Mouse (Mus musculus) forebrain, embryonic 14.5 days (tissue): Measurements from ENCODE around the gene Pptc7. TPM values are rescaled to one million over a fixed set of nuclear protein-coding genes. Genes with fewer than 3 reads are reported as not detected.

Source experiments
- ATAC-seq: fragments of 200-750 bp; cut with Nextera tagmentation; 2 replicates; pipeline ENCODE4 v1.8.0; 2017; ENCODE audit warnings: mild to moderate bottlenecking, moderate library complexity
- DNase-seq: peaks from one replicate; pipeline ENCODE4 v3.0.0-alpha.2; 2015; ENCODE audit warnings: low spot score
- H3K27ac ChIP-seq: fragments of 300-500 bp; sonication (generic); 2 replicates; pipeline ENCODE4 v1.5.1; 2014; ENCODE audit warnings: low read depth, mild to moderate bottlenecking, control low read depth, low read length, moderate library complexity
- H3K27me3 ChIP-seq: fragments of 300-500 bp; sonication (generic); replicated peaks from 2 replicates; pipeline ENCODE4 v1.6.1; 2014; ENCODE audit warnings: low read length, control low read depth, mixed read lengths; ENCODE audit not compliant: control insufficient read depth, insufficient read depth
- H3K36me3 ChIP-seq: fragments of 300-500 bp; sonication (generic); 2 replicates; pipeline ENCODE4 v1.6.1; 2014; ENCODE audit warnings: low read length, control low read depth; ENCODE audit not compliant: control insufficient read depth, insufficient read depth
- H3K4me1 ChIP-seq: fragments of 300-500 bp; sonication (generic); 2 replicates; pipeline ENCODE4 v1.6.1; 2014; ENCODE audit warnings: antibody characterized with exemption, low read length, control low read depth; ENCODE audit not compliant: control insufficient read depth, insufficient read depth
- H3K4me2 ChIP-seq: fragments of 300-500 bp; sonication (generic); 2 replicates; pipeline ENCODE4 v1.6.1; 2014; ENCODE audit warnings: mild to moderate bottlenecking, control low read depth, low read length
- H3K4me3 ChIP-seq: fragments of 300-500 bp; sonication (generic); 2 replicates; pipeline ENCODE4 v1.5.1; 2014; ENCODE audit warnings: low read depth, low read length, control low read depth
- H3K9ac ChIP-seq: fragments of 300-500 bp; sonication (generic); 2 replicates; pipeline ENCODE4 v1.6.1; 2014; ENCODE audit warnings: mild to moderate bottlenecking, low read length, control low read depth, moderate library complexity
- H3K9me3 ChIP-seq: fragments of 300-500 bp; sonication (generic); replicated peaks from 2 replicates; pipeline ENCODE4 v1.6.1; 2016; ENCODE audit warnings: low read length, control low read depth, mixed read lengths; ENCODE audit not compliant: control insufficient read depth
- WGBS: fragments of 180-500 bp; shearing (Covaris S2); extraction: QIAGEN DNeasy Blood & Tissue Kit; methylation state at CpG from one replicate; pipeline ENCODE4 v1.1.7; 2014; 5-methylcytosine and 5-hydroxymethylcytosine counted together
- polyA plus RNA-seq: library from polyadenylated mRNA; unstranded; fragments of >200 nt; fragmentation: Nextera tagmentation; extraction: Ambion mirVana; gene quantifications from 2 replicates; pipeline ENCODE4 v1.2.1, GENCODE M21; 2014

The Pptc7 gene
- polyA plus RNA-seq, 1 experiment from 2014 or later, result 5.2 TPM

- H3K4me2 ChIP-seq, result no peak overlapping the region
- H3K9me3 ChIP-seq, result no peaks in the 10 kb centered on the region
- ATAC-seq (no peak), DNase-seq (no peak)
- no peak overlapping the region for H3K27ac ChIP-seq
- no peak overlapping the region for H3K4me3 ChIP-seq
- H3K9ac ChIP-seq, result no peak overlapping the region
- no peaks in the 10 kb centered on the region for H3K27me3 ChIP-seq
- 87% methylated on average over 8 of the region's 8 CpGs for WGBS
- H3K36me3 ChIP-seq, result peaks cover 45% of the 10 kb centered on the region
- no peaks in the 10 kb centered on the region for H3K4me1 ChIP-seq
These were observed 41.3 kb downstream of the Pptc7 start for GRCm38 (mm10) chr5:122325477-122325876.

GRCm38 (mm10) chr5:122327283-122327682, 43.1 kb downstream of the Pptc7 start:
- no peaks in the 10 kb centered on the region for H3K4me1 ChIP-seq
- no peak overlapping the region; the same call in 1 of the 2 replicates for H3K27ac ChIP-seq
- H3K27me3 ChIP-seq, result no peaks in the 10 kb centered on the region
- H3K4me2 ChIP-seq, result no peak overlapping the region
- H3K4me3 ChIP-seq, result no peak overlapping the region
- 77% methylated on average over 3 of the region's 3 CpGs for WGBS
- no peak for ATAC-seq
- H3K9ac ChIP-seq, result no peak overlapping the region
- peaks cover 29% of the 10 kb centered on the region for H3K36me3 ChIP-seq
- H3K9me3 ChIP-seq, result no peaks in the 10 kb centered on the region
- no peak for DNase-seq

- Histone ChIP-seq H3K4me1 (no peaks in the 10 kb centered on the region), H3K4me3 (no peak overlapping the region), H3K27ac (no peak overlapping the region), H3K9me3 (no peaks in the 10 kb centered on the region), H3K9ac (no peak overlapping the region), H3K4me2 (no peak overlapping the region), H3K27me3 (no peaks in the 10 kb centered on the region), H3K36me3 (peaks cover 14% of the 10 kb centered on the region)
- ATAC-seq (no peak), DNase-seq (no peak)
- WGBS, result 91% methylated on average over 4 of the region's 4 CpGs
These were observed 46.1 kb downstream of the Pptc7 start for GRCm38 (mm10) chr5:122330269-122330668.

- WGBS, result 72% methylated on average over 3 of the region's 3 CpGs
- Histone ChIP-seq H3K9me3 (no peaks in the 10 kb centered on the region), H3K36me3 (no peaks in the 10 kb centered on the region), H3K9ac (no peak overlapping the region), H3K27me3 (no peaks in the 10 kb centered on the region), H3K4me2 (no peak overlapping the region), H3K27ac (no peak overlapping the region), H3K4me1 (no peaks in the 10 kb centered on the region), H3K4me3 (no peak overlapping the region)
- ATAC-seq (no peak), DNase-seq (no peak)
These were observed 50.5 kb downstream of the Pptc7 start for GRCm38 (mm10) chr5:122334682-122335081.

GRCm38 (mm10) chr5:122336554-122337294, 52.6 kb downstream of the Pptc7 start:
- Histone ChIP-seq H3K27me3 (no peaks in the 10 kb centered on the region), H3K9ac (no peak overlapping the region), H3K36me3 (no peaks in the 10 kb centered on the region), H3K4me1 (no peaks in the 10 kb centered on the region), H3K9me3 (no peaks in the 10 kb centered on the region), H3K4me3 (no peak overlapping the region), H3K27ac (no peak overlapping the region), H3K4me2 (no peak overlapping the region)
- DNase-seq, result no peak
- no peak for ATAC-seq
- WGBS, result 94% methylated on average over 7 of the region's 7 CpGs

GRCm38 (mm10) chr5:122342874-122343273, 58.7 kb downstream of the Pptc7 start:
- Histone ChIP-seq H3K4me1 (no peaks in the 10 kb centered on the region), H3K4me3 (no peak overlapping the region), H3K9me3 (0 out of 2 replicates have a peak, but pooled peaks cover 2% of the 10 kb centered on the region), H3K27ac (no peak overlapping the region), H3K36me3 (no peaks in the 10 kb centered on the region), H3K9ac (no peak overlapping the region), H3K27me3 (no peaks in the 10 kb centered on the region), H3K4me2 (no peak overlapping the region)
- ATAC-seq, result no peak
- 95% methylated on average over 1 of the region's 1 CpGs for WGBS
- DNase-seq, result no peak

- 47% methylated on average over 7 of the region's 7 CpGs for WGBS
- no peak overlapping the region for H3K27ac ChIP-seq
- ATAC-seq, result no peak
- H3K9ac ChIP-seq, result no peak overlapping the region
- H3K36me3 ChIP-seq, result no peaks in the 10 kb centered on the region
- no peaks in the 10 kb centered on the region for H3K4me1 ChIP-seq
- H3K27me3 ChIP-seq, result no peaks in the 10 kb centered on the region
- DNase-seq, result no peak
- H3K4me3 ChIP-seq, result no peak overlapping the region
- no peak overlapping the region for H3K4me2 ChIP-seq
- H3K9me3 ChIP-seq, result 0 out of 2 replicates have a peak, but pooled peaks cover 2% of the 10 kb centered on the region
These were observed 59.6 kb downstream of the Pptc7 start for GRCm38 (mm10) chr5:122343768-122344167.

GRCm38 (mm10) chr5:122344260-122344659, 60.1 kb downstream of the Pptc7 start:
- Histone ChIP-seq H3K36me3 (no peaks in the 10 kb centered on the region), H3K27me3 (no peaks in the 10 kb centered on the region), H3K27ac (no peak overlapping the region), H3K4me3 (no peak overlapping the region), H3K4me2 (no peak overlapping the region), H3K9ac (no peak overlapping the region), H3K9me3 (0 out of 2 replicates have a peak, but pooled peaks cover 2% of the 10 kb centered on the region), H3K4me1 (no peaks in the 10 kb centered on the region)
- WGBS, result 9% methylated on average over 5 of the region's 5 CpGs
- peak; percentile 82 for DNase-seq
- ATAC-seq, result no peak

GRCm38 (mm10) chr5:122345777-122346176, 61.6 kb downstream of the Pptc7 start:
- no peak overlapping the region for H3K4me2 ChIP-seq
- H3K36me3 ChIP-seq, result no peaks in the 10 kb centered on the region
- no peaks in the 10 kb centered on the region for H3K27me3 ChIP-seq
- H3K9me3 ChIP-seq, result 0 out of 2 replicates have a peak, but pooled peaks cover 2% of the 10 kb centered on the region
- DNase-seq (peak; percentile 8), ATAC-seq (no peak)
- H3K4me3 ChIP-seq, result no peak overlapping the region
- H3K27ac ChIP-seq, result no peak overlapping the region
- 80% methylated on average over 4 of the region's 4 CpGs for WGBS
- H3K9ac ChIP-seq, result no peak overlapping the region
- no peaks in the 10 kb centered on the region for H3K4me1 ChIP-seq
